Mouse (Mus musculus) E14TG2a.4 (cell line): ENCODE results near the gene Slc27a1.

Source experiments
- CTCF ChIP-seq: conservative IDR thresholded peaks from 2 replicates; pipeline ENCODE4 v1.5.1; 2014; ENCODE audit warnings: low read length
- NANOG ChIP-seq: IDR thresholded peaks from 2 replicates; pipeline ENCODE4 v1.6.1; 2014; ENCODE audit warnings: borderline replicate concordance, low read length, mixed read lengths
- POU5F1 ChIP-seq: IDR thresholded peaks from 2 replicates; pipeline ENCODE4 v1.6.1; 2014; ENCODE audit warnings: low read length, borderline replicate concordance

DNA sequence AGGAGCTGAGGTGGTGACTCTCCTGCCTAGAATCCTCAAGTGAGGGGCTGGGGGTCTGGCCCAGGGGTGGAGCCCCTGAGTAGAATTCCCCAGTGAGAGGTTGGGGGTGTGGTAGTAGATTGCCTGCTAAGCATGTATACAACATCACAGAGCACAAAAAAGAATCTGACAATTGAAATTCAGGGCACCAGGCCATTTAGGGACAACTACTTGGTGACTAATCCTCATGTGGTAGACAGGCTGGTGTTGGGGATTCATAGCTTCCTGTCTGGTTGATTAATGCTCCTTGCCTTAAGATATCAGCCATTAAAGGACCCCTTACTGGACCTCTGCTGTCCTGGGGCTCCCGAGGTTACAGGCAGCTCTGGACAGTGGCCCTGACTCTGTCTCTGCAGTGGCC, 10.3 kb downstream of the Slc27a1 start:
- TF ChIP-seq CTCF (no peak), NANOG (no peak), POU5F1 (no peak)
